Mouse (Mus musculus): ENCODE measurements around the gene Hoxa13.

The Hoxa13 gene

GRCm38 (mm10) chr6:52260654-52261575, at the start of gene Hoxa13:
Gene Hoxa13 (minus strand): TSS chr6:52260880.
- no peak for DNase-seq (ENCODE audit: low spot score in 2 of 2)

- no peak for DNase-seq (ENCODE audit: low spot score in 2 of 2)
Measured at GRCm38 (mm10) chr6:52310366-52310765, 49.7 kb upstream of the Hoxa13 start.

- no peak for DNase-seq (ENCODE audit: low spot score in 2 of 2)
Measured at GRCm38 (mm10) chr6:52309766-52310165, 49.1 kb upstream of the Hoxa13 start.

- DNase-seq (ENCODE audit: low spot score in 2 of 2) = peak; percentile 58 to 72
Measured at GRCm38 (mm10) chr6:52305877-52306389, 45.3 kb upstream of the Hoxa13 start.

- DNase-seq (ENCODE audit: low spot score in 2 of 2) = no peak
Measured at GRCm38 (mm10) chr6:52303426-52303825, 42.7 kb upstream of the Hoxa13 start.

GRCm38 (mm10) chr6:52300806-52301205, 40.1 kb upstream of the Hoxa13 start:
- no peak for DNase-seq (ENCODE audit: low spot score in 2 of 2)

- no peak for DNase-seq (ENCODE audit: low spot score in 2 of 2)
Measured at GRCm38 (mm10) chr6:52298511-52298910, 37.8 kb upstream of the Hoxa13 start.

GRCm38 (mm10) chr6:52294616-52295015, 33.9 kb upstream of the Hoxa13 start:
- DNase-seq (ENCODE audit: low spot score in 2 of 2) = no peak

- DNase-seq (ENCODE audit: low spot score in 2 of 2) = no peak
Measured at GRCm38 (mm10) chr6:52292328-52292727, 31.6 kb upstream of the Hoxa13 start.

- DNase-seq (ENCODE audit: low spot score in 2 of 2) = no peak
Measured at GRCm38 (mm10) chr6:52291021-52291860, 30.6 kb upstream of the Hoxa13 start.

GRCm38 (mm10) chr6:52290186-52290585, 29.5 kb upstream of the Hoxa13 start:
- no peak for DNase-seq (ENCODE audit: low spot score in 2 of 2)

- DNase-seq (ENCODE audit: low spot score in 2 of 2) = no peak
Measured at GRCm38 (mm10) chr6:52283896-52284295, 23.2 kb upstream of the Hoxa13 start.

GRCm38 (mm10) chr6:52281084-52281483, 20.4 kb upstream of the Hoxa13 start:
- no peak for DNase-seq (ENCODE audit: low spot score in 2 of 2)

- DNase-seq (ENCODE audit: low spot score in 2 of 2) = no peak
Measured at GRCm38 (mm10) chr6:52276920-52277319, 16.2 kb upstream of the Hoxa13 start.

- no peak for DNase-seq (ENCODE audit: low spot score in 2 of 2)
Measured at GRCm38 (mm10) chr6:52276382-52276781, 15.7 kb upstream of the Hoxa13 start.

- no peak for DNase-seq (ENCODE audit: low spot score in 2 of 2)
Measured at GRCm38 (mm10) chr6:52275563-52276280, 15.0 kb upstream of the Hoxa13 start.

- no peak for DNase-seq (ENCODE audit: low spot score in 2 of 2)
Measured at GRCm38 (mm10) chr6:52274576-52274975, 13.9 kb upstream of the Hoxa13 start.

GRCm38 (mm10) chr6:52273656-52274280, 13.1 kb upstream of the Hoxa13 start:
- DNase-seq (ENCODE audit: low spot score in 2 of 2) = no peak

GRCm38 (mm10) chr6:52272766-52273655, 12.3 kb upstream of the Hoxa13 start:
- DNase-seq (ENCODE audit: low spot score in 2 of 2) = no peak

All from frontal cortex, postnatal 36 days (tissue).